Mouse (Mus musculus) neural tube, embryonic 12.5 days (tissue): ENCODE data around the gene Vpreb1. TPM values are rescaled to one million over a fixed set of nuclear protein-coding genes. Genes with fewer than 3 reads are reported as not detected.

ENCODE experiments used
- ATAC-seq: fragments of 200-750 bp; cut with Nextera tagmentation; 2 replicates; pipeline ENCODE4 v1.8.0; 2017; ENCODE audit warnings: low read depth, mild to moderate bottlenecking, moderate TSS enrichment, moderate library complexity; ENCODE audit not compliant: low FRiP score
- H3K27ac ChIP-seq: fragments of 300-500 bp; sonication (generic); 2 replicates; pipeline ENCODE4 v1.5.1; 2016
- H3K27me3 ChIP-seq: fragments of 300-500 bp; sonication (generic); replicated peaks from 2 replicates; pipeline ENCODE4 v1.6.1; 2016; ENCODE audit warnings: mild to moderate bottlenecking
- H3K36me3 ChIP-seq: fragments of 300-500 bp; sonication (generic); 2 replicates; pipeline ENCODE4 v1.6.1; 2016; ENCODE audit warnings: mild to moderate bottlenecking
- H3K4me1 ChIP-seq: fragments of 300-500 bp; sonication (generic); 2 replicates; pipeline ENCODE4 v1.6.1; 2016
- H3K4me2 ChIP-seq: fragments of 300-500 bp; sonication (generic); replicated peaks from 2 replicates; pipeline ENCODE4 v1.6.1; 2016; ENCODE audit warnings: mild to moderate bottlenecking
- H3K4me3 ChIP-seq: fragments of 300-500 bp; sonication (generic); 2 replicates; pipeline ENCODE4 v1.5.1; 2016
- H3K9ac ChIP-seq: fragments of 300-500 bp; sonication (generic); 2 replicates; pipeline ENCODE4 v1.6.1; 2016; ENCODE audit warnings: mild to moderate bottlenecking
- H3K9me3 ChIP-seq: fragments of 300-500 bp; sonication (generic); 2 replicates; pipeline ENCODE4 v1.6.1; 2016; ENCODE audit warnings: mild to moderate bottlenecking
- WGBS: fragments of 180-500 bp; shearing (Covaris S2); methylation state at CpG from one replicate; pipeline ENCODE4 v1.1.7; 2016; 5-methylcytosine and 5-hydroxymethylcytosine counted together
- polyA plus RNA-seq: library from polyadenylated mRNA; unstranded; fragments of >200 nt; fragmentation: Nextera tagmentation; extraction: Ambion mirVana; gene quantifications from 2 replicates; pipeline ENCODE4 v1.2.1, GENCODE M21; 2016

Vpreb1 gene
- polyA plus RNA-seq, 1 experiment from 2014 or later = 0.66 TPM

DNA sequence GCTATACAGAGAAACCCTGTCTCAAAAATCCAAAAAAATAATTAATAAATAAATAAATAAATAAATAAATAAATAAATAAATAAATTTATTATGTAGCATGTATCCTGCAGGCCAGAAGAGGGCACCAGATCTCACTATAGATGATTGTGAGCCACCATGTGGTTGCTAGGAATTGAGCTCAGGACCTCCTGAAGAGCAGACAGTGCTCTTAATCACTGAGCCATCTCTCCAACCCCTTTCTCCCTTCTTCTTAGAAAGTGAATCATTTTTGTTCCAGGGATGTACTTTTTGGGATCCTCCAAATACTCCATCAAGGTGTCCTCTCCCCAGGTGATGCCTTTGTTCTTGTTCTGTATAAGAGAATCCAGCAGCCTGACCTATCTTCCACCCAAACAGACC is 21.4 kb downstream of the Vpreb1 start:
- no peaks in the 10 kb centered on the region for H3K9me3 ChIP-seq
- no peaks in the 10 kb centered on the region for H3K27me3 ChIP-seq
- no peak overlapping the region for H3K4me2 ChIP-seq
- H3K4me3 ChIP-seq = no peak overlapping the region
- no peak overlapping the region for H3K27ac ChIP-seq
- H3K9ac ChIP-seq = no peak overlapping the region
- no peak for ATAC-seq
- no peaks in the 10 kb centered on the region for H3K4me1 ChIP-seq
- H3K36me3 ChIP-seq = no peaks in the 10 kb centered on the region

- Histone ChIP-seq H3K9me3 (no peaks in the 10 kb centered on the region), H3K36me3 (no peaks in the 10 kb centered on the region), H3K27ac (no peak overlapping the region), H3K9ac (no peak overlapping the region), H3K4me1 (no peaks in the 10 kb centered on the region), H3K4me2 (0 out of 2 replicates have a peak overlapping the region, but pooled peaks have one; percentile 84), H3K27me3 (no peaks in the 10 kb centered on the region), H3K4me3 (no peak overlapping the region)
- ATAC-seq = peak; percentile 23; the same call in 1 of the 2 replicates
- 87% methylated on average over 3 of the region's 3 CpGs for WGBS
Measured at GRCm38 (mm10) chr16:16829671-16830070, 41.0 kb downstream of the Vpreb1 start.

DNA sequence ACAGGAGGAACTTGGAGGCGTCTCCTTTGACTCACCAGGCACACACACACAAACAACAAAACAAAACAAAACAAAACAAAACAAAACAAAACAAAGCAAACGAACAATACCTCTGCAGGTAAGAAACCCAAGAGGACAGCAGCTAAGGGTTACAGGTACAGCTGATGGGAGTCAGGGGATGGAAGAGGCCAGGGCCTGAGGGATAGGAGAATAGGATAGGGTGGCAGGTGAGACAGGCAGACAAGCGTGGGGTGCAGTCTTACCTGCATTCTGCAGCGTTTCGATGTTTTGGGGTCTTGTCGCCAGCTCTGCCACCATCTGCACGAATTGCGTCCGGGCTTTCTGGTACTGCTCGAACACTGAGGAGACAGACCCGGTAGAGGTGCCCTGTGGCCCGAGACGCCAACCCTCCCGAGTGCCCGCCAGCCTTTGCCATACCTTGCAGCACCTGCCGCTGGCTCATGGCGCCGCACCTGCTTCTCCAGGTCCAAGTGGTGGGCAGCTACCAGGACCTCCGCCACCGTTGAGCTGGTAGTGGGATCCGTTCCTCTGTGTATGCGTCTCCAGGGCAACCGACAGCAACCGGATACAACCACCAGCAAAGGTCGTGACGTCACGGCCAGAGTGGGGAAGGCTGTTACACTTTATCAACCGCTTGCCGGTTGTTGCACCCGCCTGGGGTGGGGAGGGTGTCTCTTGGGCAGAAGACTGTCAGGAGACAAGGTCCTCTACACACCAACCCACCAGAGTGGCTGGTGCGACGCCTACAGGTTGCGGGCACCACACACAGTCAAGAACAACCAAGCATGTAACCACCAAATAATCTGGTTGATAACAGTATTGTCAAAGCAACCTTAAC is 41.7 kb downstream of the Vpreb1 start, which contains the start of gene Spag6l:
Spag6l (minus strand) TSS at position 700 of the 859 bp plus-strand sequence.
- H3K27ac ChIP-seq = no peak within 1 kb of the TSS
- H3K4me1 ChIP-seq = no peaks in the 10 kb centered on the region
- peak within 1 kb of the TSS; percentile 40 for H3K9ac ChIP-seq
- H3K36me3 ChIP-seq = no peaks in the 10 kb centered on the region
- peak within 1 kb of the TSS; percentile 84 for H3K4me2 ChIP-seq
- no peaks in the 10 kb centered on the region for H3K9me3 ChIP-seq
- peak within 1 kb of the TSS; percentile 47 for H3K4me3 ChIP-seq
- ATAC-seq = peak; percentile 96
- 7% methylated on average over 33 of the region's 33 CpGs for WGBS
- H3K27me3 ChIP-seq = no peaks in the 10 kb centered on the region

DNA sequence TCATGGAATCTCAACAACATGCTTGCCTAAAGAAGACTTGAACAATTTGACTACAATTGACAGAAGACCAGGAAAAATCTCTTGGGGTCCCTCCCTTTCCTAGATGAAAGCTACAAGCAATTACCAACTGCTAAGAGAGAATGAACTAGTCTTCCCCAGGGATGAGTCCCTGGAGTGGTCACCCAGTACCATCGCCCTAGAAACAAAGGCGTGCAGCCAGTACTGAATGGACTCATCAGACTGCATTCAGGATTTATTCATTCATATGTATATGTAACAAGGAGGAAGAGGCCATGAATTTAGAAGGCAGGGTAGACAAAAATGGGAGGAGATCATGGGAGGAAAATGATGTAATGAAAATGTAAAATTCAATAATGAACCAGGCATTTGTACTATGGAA is 44.4 kb downstream of the Vpreb1 start:
- H3K27me3 ChIP-seq = no peaks in the 10 kb centered on the region
- H3K4me2 ChIP-seq = no peak overlapping the region
- H3K9ac ChIP-seq = no peak overlapping the region
- no peaks in the 10 kb centered on the region for H3K9me3 ChIP-seq
- no peak for ATAC-seq
- no peak overlapping the region for H3K27ac ChIP-seq
- H3K4me3 ChIP-seq = no peak overlapping the region
- H3K36me3 ChIP-seq = no peaks in the 10 kb centered on the region
- no peaks in the 10 kb centered on the region for H3K4me1 ChIP-seq
- 79% methylated on average over 2 of the region's 2 CpGs for WGBS

GRCm38 (mm10) chr16:16825476-16825875 is 45.2 kb downstream of the Vpreb1 start:
- Histone ChIP-seq H3K27ac (no peak overlapping the region), H3K9ac (no peak overlapping the region), H3K4me2 (no peak overlapping the region), H3K4me3 (no peak overlapping the region), H3K36me3 (no peaks in the 10 kb centered on the region), H3K9me3 (no peaks in the 10 kb centered on the region), H3K4me1 (no peaks in the 10 kb centered on the region), H3K27me3 (no peaks in the 10 kb centered on the region)
- 44% methylated on average over 5 of the region's 5 CpGs for WGBS
- ATAC-seq = no peak

Other genes starting within 250 kb of the Vpreb1 start
- not detected in 2 replicates for gene Olfr19, start 194.4 kb downstream of the Vpreb1 start, polyA plus RNA-seq
- 3.4 and 4.3 TPM in 2 replicates for gene Spag6l, start 41.4 kb downstream of the Vpreb1 start, polyA plus RNA-seq
- 0.17 TPM in 1 of 2 replicates, not detected in the other for gene Igll1, start 6.9 kb downstream of the Vpreb1 start, polyA plus RNA-seq
- gene Top3b, start 107 bp downstream of the Vpreb1 start, polyA plus RNA-seq = 62.9 and 63.1 TPM in 2 replicates
- 31.3 and 31.4 TPM in 2 replicates for gene Ppm1f, start 25.6 kb upstream of the Vpreb1 start, polyA plus RNA-seq
- 177 and 184 TPM in 2 replicates for gene Mapk1, start 112.5 kb upstream of the Vpreb1 start, polyA plus RNA-seq
- gene Ypel1, start 198.9 kb upstream of the Vpreb1 start, polyA plus RNA-seq = 95.0 and 98.6 TPM in 2 replicates
- gene Ppil2, start 240.4 kb upstream of the Vpreb1 start, polyA plus RNA-seq = 159 and 161 TPM in 2 replicates